Mouse (Mus musculus) liver, adult 10 weeks (tissue): ENCODE measurements around the gene Taf7l. TPM values are rescaled to one million over a fixed set of nuclear protein-coding genes. Genes with fewer than 3 reads are reported as not detected.

Experiments used
- polyA plus RNA-seq: library from polyadenylated mRNA; stranded (reverse); fragments of 350-450 nt; fragmentation: Illumina TruSeq; extraction: RNeasy Lipid Tissue Mini Kit (QIAGEN cat#74804); gene quantifications from one replicate; pipeline ENCODE4 v1.2.3, GENCODE M21; 2014; ENCODE audit warnings: low read depth, low replicate concordance

Gene Taf7l
- polyA plus RNA-seq: not detected

DNA sequence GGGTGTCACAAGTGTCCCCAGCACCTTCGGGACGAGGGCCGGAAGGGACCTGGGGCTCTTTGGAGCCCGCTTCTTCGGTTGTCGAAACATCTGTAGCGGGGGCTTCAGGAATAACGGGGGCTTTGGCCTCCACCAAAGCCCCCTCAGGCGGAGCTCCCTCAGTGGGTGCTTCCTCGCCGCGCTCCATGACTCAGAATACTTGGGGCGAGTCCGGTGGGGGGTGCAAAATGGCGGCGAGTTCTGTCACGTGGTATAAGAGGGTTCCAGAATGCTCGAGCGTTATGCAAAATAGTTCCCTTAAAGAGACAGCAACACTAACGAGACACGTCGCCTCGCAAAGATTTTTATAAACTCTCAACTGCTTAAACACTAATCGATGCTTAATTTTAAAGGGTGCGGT is at the start of gene Taf7l:
Taf7l (minus strand) TSS at position 201 of the 400 bp plus-strand sequence.

Other genes starting within 250 kb of the Taf7l start
- gene Trmt2b, start 199.5 kb downstream of the Taf7l start, polyA plus RNA-seq: 35.0 TPM
- 0.19 TPM for gene Tmem35a, start 181.3 kb downstream of the Taf7l start, polyA plus RNA-seq
- gene Cenpi, start 168.4 kb downstream of the Taf7l start, polyA plus RNA-seq: 0.32 TPM
- gene Drp2, start 71.9 kb downstream of the Taf7l start, polyA plus RNA-seq: not detected
- gene Timm8a1, start 65.4 kb upstream of the Taf7l start, polyA plus RNA-seq: 125 TPM
- gene Btk, start 107.1 kb upstream of the Taf7l start, polyA plus RNA-seq: 0.74 TPM
- 302 TPM for gene Rpl36a, start 109.2 kb upstream of the Taf7l start, polyA plus RNA-seq
- gene Gla, start 124.6 kb upstream of the Taf7l start, polyA plus RNA-seq: 4.2 TPM
- 94.3 TPM for gene Hnrnph2, start 124.7 kb upstream of the Taf7l start, polyA plus RNA-seq
- 0.93 TPM for gene Armcx4, start 210.0 kb upstream of the Taf7l start, polyA plus RNA-seq
- 4.6 TPM for gene Armcx1, start 241.5 kb upstream of the Taf7l start, polyA plus RNA-seq